Mouse (Mus musculus): Measurements from ENCODE around the gene Sbno2.

DNA sequence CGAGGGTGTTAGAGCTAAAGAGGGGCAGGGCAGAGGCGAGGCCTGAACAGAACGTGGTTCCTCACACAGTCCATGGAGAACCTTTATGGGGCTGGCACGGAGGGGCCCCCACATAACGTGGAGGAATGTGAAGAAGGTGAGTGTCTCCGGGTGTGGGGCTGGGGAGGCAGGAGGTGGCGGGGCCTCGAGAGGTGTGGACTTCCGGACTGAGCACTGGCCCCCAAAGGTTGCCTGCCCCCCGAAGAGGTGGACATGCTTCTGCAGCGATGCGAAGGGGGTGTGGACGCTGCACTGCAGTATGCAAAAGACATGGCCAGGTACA is 84.1 kb downstream of the Sbno2 start:
- TF ChIP-seq TCF12 (IDR thresholded peaks at IDR 0.05; ENCODE audit: low read depth, low read length): no peak
- no peak for TF ChIP-seq ZNF384 (IDR thresholded peaks at IDR 0.05; ENCODE audit: low read depth, low read length)

All from CH12.LX (cell line).